Comparison of ENCODE assay signal across 24 mouse cellular contexts in the genomic region with DNA sequence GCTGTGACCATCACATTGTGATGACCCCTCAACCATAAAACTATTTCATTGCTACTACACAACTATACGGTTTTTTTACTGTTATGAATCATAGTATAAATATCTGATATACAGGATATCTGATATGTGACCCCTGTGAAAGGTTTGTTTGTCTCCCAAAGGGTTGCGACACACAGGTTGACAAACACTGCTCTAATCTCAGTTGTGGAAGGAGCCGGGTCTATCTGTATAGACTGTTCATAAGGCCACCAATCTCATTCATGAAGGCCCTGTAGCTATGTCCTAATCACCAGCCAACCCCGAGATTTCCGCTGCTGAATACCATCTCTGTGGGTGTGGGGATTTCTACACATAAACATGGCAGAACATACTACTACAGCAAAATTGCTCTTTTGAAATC. TPM values are rescaled to one million over a fixed set of nuclear protein-coding genes. Genes with fewer than 3 reads are reported as not detected.
DNase-seq lines count a peak whose midpoint lies in the region; ATAC-seq and TF ChIP-seq lines count a peak whose summit lies in the region.
"Had no signal": no experiment of that assay in that cellular context is flagged by ENCODE, and none has a peak within 500 bp of the region (broad histone marks: within the 10 kb centered on the region; RNA-seq: fewer than 3 reads in every experiment).

No protein-coding gene starts in this region.

- H3K27me3 ChIP-seq in liver, adult 2 months (ENCODE audit: control insufficient read depth, insufficient read depth, low read length) = no peaks in the 10 kb centered on the region
- H3K27me3 ChIP-seq in C2C12 (ENCODE audit: control insufficient read depth, insufficient read depth, insufficient read length) = no peaks in the 10 kb centered on the region
- H3K27me3 ChIP-seq in liver, postnatal 0 days (ENCODE audit: insufficient read depth, low read length) = no peaks in the 10 kb centered on the region
- H3K27me3 ChIP-seq in midbrain, embryonic 10.5 days (ENCODE audit: low read depth, poor library complexity, severe bottlenecking) = no peaks in the 10 kb centered on the region
- no peaks in the 10 kb centered on the region for H3K27me3 ChIP-seq in cerebellum, adult 2 months (ENCODE audit: control insufficient read depth, insufficient read depth, low read length)
- H3K27me3 ChIP-seq: embryonic facial prominence, embryonic 13.5 days; embryonic facial prominence, embryonic 15.5 days; forebrain, embryonic 12.5 days; forebrain, embryonic 15.5 days had no signal

- no peak overlapping the region for H3K4me3 ChIP-seq in liver, adult 2 months (ENCODE audit: insufficient read depth, low read depth, low read length)
- no peak overlapping the region for H3K4me3 ChIP-seq in C2C12 (ENCODE audit: insufficient read depth, poor library complexity, severe bottlenecking)
- H3K4me3 ChIP-seq in liver, postnatal 0 days (ENCODE audit: low read depth, low read length) = no peak overlapping the region
- no peak overlapping the region for H3K4me3 ChIP-seq in midbrain, embryonic 10.5 days
- no peak overlapping the region for H3K4me3 ChIP-seq in cerebellum, adult 2 months (replicated peaks; ENCODE audit: insufficient read depth, low read depth, low read length)
- H3K4me3 ChIP-seq: embryonic facial prominence, embryonic 13.5 days; embryonic facial prominence, embryonic 15.5 days; erythroblast, embryonic 14.5 days; forebrain, embryonic 10.5 days; forebrain, embryonic 12.5 days; forebrain, embryonic 15.5 days had no signal

- H3K36me3 ChIP-seq in liver, adult 2 months (ENCODE audit: control insufficient read depth, insufficient read depth, low read length) = no peaks in the 10 kb centered on the region
- H3K36me3 ChIP-seq in C2C12 (ENCODE audit: control insufficient read depth, insufficient read depth) = no peaks in the 10 kb centered on the region
- no peaks in the 10 kb centered on the region for H3K36me3 ChIP-seq in liver, postnatal 0 days (replicated peaks; ENCODE audit: insufficient read depth, low read length)
- H3K36me3 ChIP-seq in midbrain, embryonic 10.5 days = no peaks in the 10 kb centered on the region
- H3K36me3 ChIP-seq: embryonic facial prominence, embryonic 13.5 days; embryonic facial prominence, embryonic 15.5 days; forebrain, embryonic 10.5 days; forebrain, embryonic 12.5 days; forebrain, embryonic 15.5 days had no signal

- no peaks in the 10 kb centered on the region for H3K79me2 ChIP-seq in liver, adult 2 months (ENCODE audit: control insufficient read depth, insufficient read depth, low read length)
- no peaks in the 10 kb centered on the region for H3K79me2 ChIP-seq in C2C12 (ENCODE audit: control insufficient read depth, insufficient read depth)

- no peak overlapping the region for H3K27ac ChIP-seq in liver, adult 2 months (replicated peaks; ENCODE audit: insufficient read depth, low read depth, low read length)
- H3K27ac ChIP-seq in liver, postnatal 0 days (ENCODE audit: low read depth) = no peak overlapping the region
- no peak overlapping the region for H3K27ac ChIP-seq in midbrain, embryonic 10.5 days (replicated peaks)
- no peak overlapping the region for H3K27ac ChIP-seq in cerebellum, adult 2 months (ENCODE audit: insufficient read depth, low read length)
- H3K27ac ChIP-seq: embryonic facial prominence, embryonic 13.5 days; embryonic facial prominence, embryonic 15.5 days; forebrain, embryonic 10.5 days; forebrain, embryonic 12.5 days; forebrain, embryonic 15.5 days had no signal

- no peak overlapping the region for H3K9ac ChIP-seq in liver, adult 2 months (ENCODE audit: low read depth, low read length)
- H3K9ac ChIP-seq in liver, postnatal 0 days (replicated peaks) = no peak overlapping the region
- H3K9ac ChIP-seq: embryonic facial prominence, embryonic 13.5 days; embryonic facial prominence, embryonic 15.5 days; forebrain, embryonic 12.5 days; forebrain, embryonic 15.5 days; forebrain, postnatal 0 days had no signal

- peak; percentile 58 for DNase-seq in liver, adult 2 months (ENCODE audit: extremely low read depth, low read depth, low spot score)
- no peak for DNase-seq in liver
- DNase-seq in liver, postnatal 0 days = no peak
- DNase-seq in midbrain, embryonic 10.5 days (ENCODE audit: low spot score) = no peak
- DNase-seq in cerebellum, adult 2 months = no peak
- DNase-seq: adrenal gland, adult 2 months; adrenal gland, postnatal 10 days; adrenal gland, postnatal 25 days; B cell, adult 2 months; cerebellum, adult 11-12 months; cerebellum, adult 8-10 months; cerebellum, adult 9-11 months; cerebellum, postnatal 14 days; cerebellum, postnatal 36 days; embryo, embryonic 11 days; forebrain, postnatal 0 days had no signal

- TF ChIP-seq CTCF in liver, adult 2 months (IDR thresholded peaks at IDR 0.05; ENCODE audit: low read depth, low read length) = no peak
- TF ChIP-seq CTCF in C2C12 (IDR thresholded peaks at IDR 0.05; ENCODE audit: control insufficient read depth, insufficient read depth, insufficient read length) = no peak
- TF ChIP-seq CTCF in liver, postnatal 0 days (IDR thresholded peaks at IDR 0.05; ENCODE audit: low read depth) = no peak
- TF ChIP-seq CTCF in cerebellum, adult 2 months (IDR thresholded peaks at IDR 0.05; ENCODE audit: borderline replicate concordance, insufficient read depth, low read depth, low read length) = no peak

- H3ac ChIP-seq in C2C12 (ENCODE audit: control insufficient read depth, insufficient read length, low read depth) = no peak overlapping the region

- no peaks in the 10 kb centered on the region for H3K79me3 ChIP-seq in C2C12 (ENCODE audit: low read depth)

- no peak for TF ChIP-seq EP300 in liver, postnatal 0 days (IDR thresholded peaks at IDR 0.05; ENCODE audit: low read depth)

- ATAC-seq in liver, postnatal 0 days = peak; percentile 68
- ATAC-seq: forebrain, embryonic 15.5 days; forebrain, postnatal 0 days had no signal

- no peak overlapping the region for H3K4me2 ChIP-seq in liver, postnatal 0 days (ENCODE audit: low read depth, low read length)
- H3K4me2 ChIP-seq: embryonic facial prominence, embryonic 13.5 days; embryonic facial prominence, embryonic 15.5 days; forebrain, embryonic 12.5 days; forebrain, embryonic 15.5 days had no signal

- peaks cover 1% of the 10 kb centered on the region; the same call in 1 of the 2 replicates for H3K4me1 ChIP-seq in liver, adult 2 months (ENCODE audit: control insufficient read depth, insufficient read depth, low read length)
- H3K4me1 ChIP-seq in liver, postnatal 0 days (ENCODE audit: insufficient read depth) = no peaks in the 10 kb centered on the region
- no peaks in the 10 kb centered on the region for H3K4me1 ChIP-seq in midbrain, embryonic 10.5 days
- no peaks in the 10 kb centered on the region for H3K4me1 ChIP-seq in cerebellum, adult 2 months (ENCODE audit: control insufficient read depth, insufficient read depth, low read length)
- H3K4me1 ChIP-seq: embryonic facial prominence, embryonic 13.5 days; embryonic facial prominence, embryonic 15.5 days; forebrain, embryonic 10.5 days; forebrain, embryonic 12.5 days had no signal

- WGBS in liver, adult 2 months = 26% methylated on average over 5 of the region's 5 CpGs
- 59% methylated on average over 5 of the region's 5 CpGs for WGBS in liver, postnatal 0 days (ENCODE audit: insufficient replicate concordance)
- 91% methylated on average over 5 of the region's 5 CpGs for WGBS in midbrain, embryonic 10.5 days
- WGBS in cerebellum, adult 2 months = 94% methylated on average over 5 of the region's 5 CpGs

- no peak for TF ChIP-seq POLR2A in liver, adult 2 months (IDR thresholded peaks at IDR 0.05; ENCODE audit: extremely low read depth, insufficient read depth, low read length)
- TF ChIP-seq POLR2A in cerebellum, adult 2 months (IDR thresholded peaks at IDR 0.05; ENCODE audit: borderline replicate concordance, insufficient read depth, low read length) = no peak

- H3K9me3 ChIP-seq in liver, postnatal 0 days (ENCODE audit: low read length) = no peaks in the 10 kb centered on the region
- no peaks in the 10 kb centered on the region for H3K9me3 ChIP-seq in midbrain, embryonic 10.5 days (replicated peaks)
- H3K9me3 ChIP-seq: embryonic facial prominence, embryonic 13.5 days; embryonic facial prominence, embryonic 15.5 days; forebrain, embryonic 10.5 days; forebrain, embryonic 12.5 days; forebrain, embryonic 15.5 days had no signal

TF ChIP-seq in C2C12, 6 proteins besides CTCF, POLR2A, EP300 and RAD21:
- no peak for TF ChIP-seq MAX (IDR thresholded peaks at IDR 0.05)
- peak; percentile 57 for TF ChIP-seq CEBPB (IDR thresholded peaks at IDR 0.05; ENCODE audit: low read depth)
TF ChIP-seq in C2C12: peak in this region for 1.

RNA-seq across cellular contexts. Expression of a gene that starts 37.2 kb away (rescaled TPM):
- 21.3 and 25.0 TPM in 2 replicates for total RNA-seq in liver, adult 2 months (2014; rRNA removed)
- polyA plus RNA-seq in liver, adult 2 months (2012; rRNA removed) = 7.8 and 7.9 TPM in 2 replicates
- polyA plus RNA-seq in C2C12 (2012; fragmentation: generic; extraction: Trizol) = 6.6 TPM
- 1.0 and 1.1 TPM in 2 replicates for polyA plus RNA-seq in liver, postnatal 0 days (2015; fragmentation: Nextera tagmentation; extraction: Ambion mirVana)
- 2.2 and 2.9 TPM in 2 replicates for polyA plus RNA-seq in midbrain, embryonic 10.5 days (2016; fragmentation: Nextera tagmentation; extraction: Ambion mirVana)
- polyA plus RNA-seq in cerebellum, adult 2 months (2012; rRNA removed) = 9.8 and 10.6 TPM in 2 replicates
- total RNA-seq: MEL had no signal
